Mouse (Mus musculus): Measurements from ENCODE around the gene Tnfaip3. TPM values are rescaled to one million over a fixed set of nuclear protein-coding genes. Genes with fewer than 3 reads are reported as not detected.

Tnfaip3 gene
- polyA plus RNA-seq, 1 experiment from 2014 or later = 0.92 TPM

Other genes with a start within 250 kb of the Tnfaip3 start
- 0.17 and 0.22 TPM in 2 replicates for gene Gm4922, start 228.9 kb downstream of the Tnfaip3 start, polyA plus RNA-seq (2016; fragmentation: Nextera tagmentation; extraction: Ambion mirVana)
- 4.7 and 6.5 TPM in 2 replicates for gene Perp, start 170.6 kb downstream of the Tnfaip3 start, polyA plus RNA-seq (2016; fragmentation: Nextera tagmentation; extraction: Ambion mirVana)